Mouse (Mus musculus): ENCODE data around the gene Leng9.

DNA sequence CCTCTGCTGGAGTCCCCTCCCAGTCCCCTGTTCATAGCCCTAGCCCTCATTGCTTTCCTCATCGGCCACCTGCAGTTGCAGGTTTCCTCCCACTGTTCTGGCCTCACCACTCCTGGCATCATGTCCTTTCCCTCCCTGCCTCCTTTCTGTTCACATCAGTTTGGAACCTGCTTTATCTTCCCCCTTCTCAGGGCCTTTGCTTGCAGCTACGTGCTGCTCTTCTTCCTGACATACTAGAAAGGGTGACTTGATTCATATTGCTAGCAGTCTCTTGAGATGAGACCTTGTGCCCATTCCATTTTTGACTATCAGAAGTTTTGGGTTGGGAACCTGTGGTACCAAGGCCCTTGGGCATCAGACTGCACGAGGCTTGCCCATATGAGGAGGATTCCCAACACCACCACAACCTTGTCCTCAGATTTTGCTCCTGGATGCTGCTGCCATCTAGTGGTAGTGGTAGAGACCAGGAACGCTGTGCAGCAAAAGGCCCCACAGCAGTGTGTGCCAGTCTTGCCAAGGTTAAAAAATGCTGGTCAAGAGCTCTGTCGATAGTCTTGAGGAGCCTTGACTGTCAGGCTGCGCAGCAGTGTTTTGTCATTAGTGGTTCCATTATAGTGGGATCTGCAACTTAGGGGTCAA lies 4.5 kb downstream of the Leng9 start:
- TF ChIP-seq CTCF (IDR thresholded peaks at IDR 0.05; ENCODE audit: borderline replicate concordance, control insufficient read depth, extremely low read depth, insufficient read depth, low read length, poor library complexity) (peak; percentile 75; the same call in 1 of the 2 replicates), POLR2A (IDR thresholded peaks at IDR 0.05; ENCODE audit: control insufficient read depth, extremely low read depth, insufficient read depth, low read length, poor library complexity) (no peak)

Data from thymus, adult 2 months (tissue).